ENCODE assay signal across 8 mouse cellular contexts in the genomic region with DNA sequence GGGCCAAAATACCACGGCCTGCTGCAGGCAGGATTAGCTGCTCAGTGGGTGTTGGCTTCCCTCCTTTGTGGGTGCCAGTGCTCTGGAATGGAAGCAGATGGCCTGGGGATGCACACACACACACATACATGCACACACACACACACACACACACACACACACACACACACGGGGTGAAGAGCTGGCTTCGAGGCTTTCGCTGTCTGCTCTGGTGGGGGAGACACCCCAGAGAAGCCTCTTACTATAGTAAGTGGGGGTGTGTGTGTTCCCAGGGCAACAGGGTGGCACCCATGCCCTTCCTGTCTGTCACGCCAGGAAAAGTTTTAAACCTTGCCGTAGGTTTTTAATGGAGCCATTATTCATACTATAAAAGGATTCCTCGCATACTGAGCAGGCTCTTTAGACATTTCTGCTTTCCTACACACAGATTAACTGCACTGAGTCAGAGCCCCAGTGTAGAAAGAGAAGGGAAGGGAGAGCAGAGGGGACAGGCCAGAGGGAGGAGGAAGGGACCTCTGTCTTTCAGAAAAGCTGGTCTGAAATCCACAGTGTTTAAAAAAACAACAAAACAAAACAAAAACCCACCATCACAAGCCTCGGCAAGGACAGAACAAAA. TPM values are rescaled to one million over a fixed set of nuclear protein-coding genes. Genes with fewer than 3 reads are reported as not detected.
DNase-seq lines count a peak whose midpoint lies in the region; ATAC-seq lines count a peak whose summit lies in the region.

No protein-coding gene starts in this region.

- peak; percentile 53 to 60 for DNase-seq in cerebellum, postnatal 14 days
- peak; percentile 57 for DNase-seq in 3T3-L1 (ENCODE audit: low read depth, low spot score)
- DNase-seq in c-Kit-positive CD71-positive TER-119-positive erythroid progenitor cells, embryonic 14.5 days (ENCODE audit: low spot score): no peak
- DNase-seq in urinary bladder, postnatal 10 days (ENCODE audit: low spot score): no peak

- no peak overlapping the region for H3K9ac ChIP-seq in forebrain, embryonic 12.5 days
- H3K9ac ChIP-seq in limb, embryonic 13.5 days: no peak overlapping the region

- peaks cover 18% of the 10 kb centered on the region for H3K36me3 ChIP-seq in forebrain, embryonic 12.5 days (replicated peaks)
- H3K36me3 ChIP-seq in limb, embryonic 13.5 days: peaks cover 24% of the 10 kb centered on the region

- no peak overlapping the region for H3K4me2 ChIP-seq in forebrain, embryonic 12.5 days
- peak overlapping the region; percentile 21; the same call in 1 of the 2 replicates for H3K4me2 ChIP-seq in limb, embryonic 13.5 days (replicated peaks)

- H3K4me1 ChIP-seq in forebrain, embryonic 12.5 days: peaks cover 25% of the 10 kb centered on the region
- peaks cover 49% of the 10 kb centered on the region for H3K4me1 ChIP-seq in limb, embryonic 13.5 days

- H3K27me3 ChIP-seq in forebrain, embryonic 12.5 days: no peaks in the 10 kb centered on the region
- H3K27me3 ChIP-seq in limb, embryonic 13.5 days: no peaks in the 10 kb centered on the region

- no peak for ATAC-seq in cerebellum, adult (ENCODE audit: insufficient number of reproducible peaks, low FRiP score, low TSS enrichment)
- ATAC-seq in forebrain, embryonic 12.5 days (ENCODE audit: low FRiP score): peak; percentile 39; the same call in 1 of the 2 replicates
- no peak for ATAC-seq in limb, embryonic 13.5 days (ENCODE audit: low FRiP score, low read depth)
- ATAC-seq in erythroblast, adult 5-6 weeks (replicated peaks; ENCODE audit: low FRiP score, poor library complexity, severe bottlenecking): no peak

- H3K9me3 ChIP-seq in forebrain, embryonic 12.5 days: 0 out of 2 replicates have a peak, but pooled peaks cover 4% of the 10 kb centered on the region
- H3K9me3 ChIP-seq in limb, embryonic 13.5 days: peaks cover 7% of the 10 kb centered on the region; the same call in 1 of the 2 replicates

- 26% methylated on average over 8 of the region's 8 CpGs for WGBS in forebrain, embryonic 12.5 days
- 45% methylated on average over 8 of the region's 8 CpGs for WGBS in limb, embryonic 13.5 days

- H3K4me3 ChIP-seq in forebrain, embryonic 12.5 days (replicated peaks): no peak overlapping the region
- H3K4me3 ChIP-seq in limb, embryonic 13.5 days: no peak overlapping the region

- peak overlapping the region; percentile 62; the same call in 1 of the 2 replicates for H3K27ac ChIP-seq in forebrain, embryonic 12.5 days
- H3K27ac ChIP-seq in limb, embryonic 13.5 days: peak overlapping the region; percentile 70; the same call in 1 of the 2 replicates

RNA-seq across cellular contexts. Expression of gene Atp1a1, which starts 32.9 kb away (rescaled TPM):
- 45.0 and 51.5 TPM in 2 replicates for polyA plus RNA-seq in forebrain, embryonic 12.5 days (2016; fragmentation: Nextera tagmentation; extraction: Ambion mirVana)
- 59.6 and 63.5 TPM in 2 replicates for polyA plus RNA-seq in limb, embryonic 13.5 days (2015; fragmentation: Nextera tagmentation; extraction: Ambion mirVana)
- total RNA-seq in erythroblast, adult 5-6 weeks (2015; ENCODE audit: low replicate concordance): 24.4 and 27.4 TPM in 2 replicates
- total RNA-seq in erythroblast, adult 5-6 weeks (2017; ENCODE audit: low replicate concordance): 36.5 and 36.7 TPM in 2 replicates

Comparison
In these comparisons a context has a peak if more than half of its experiments do, and no peak if none do; other contexts are left out.
1. DNase-seq: peak in cerebellum, postnatal 14 days (2 of 2) and 3T3-L1 (single experiment); none in c-Kit-positive CD71-positive TER-119-positive erythroid progenitor cells, embryonic 14.5 days (single experiment) and urinary bladder, postnatal 10 days (single experiment).